Mouse (Mus musculus) layer of hippocampus, adult 9-11 months (tissue): ENCODE data around the gene Rabgef1.
A peak's percentile ranks its signal among the peaks of the same experiment; 100 is the strongest.

Experiments
- DNase-seq: peaks from one replicate; pipeline ENCODE4 v3.0.0; 2022

Rabgef1 gene

GRCm38 (mm10) chr5:130173012-130173411, 1.4 kb downstream of the Rabgef1 start:
- no peak for DNase-seq

GRCm38 (mm10) chr5:130177871-130178270, 6.3 kb downstream of the Rabgef1 start:
- DNase-seq, result no peak

GRCm38 (mm10) chr5:130180362-130180761, 8.8 kb downstream of the Rabgef1 start:
- no peak for DNase-seq

GRCm38 (mm10) chr5:130181740-130182540, 10.3 kb downstream of the Rabgef1 start:
- no peak for DNase-seq

- DNase-seq, result no peak
Observed at GRCm38 (mm10) chr5:130182541-130182821, 10.9 kb downstream of the Rabgef1 start.

- DNase-seq, result no peak
Observed at GRCm38 (mm10) chr5:130184193-130184856, 12.7 kb downstream of the Rabgef1 start.

GRCm38 (mm10) chr5:130185312-130185711, 13.7 kb downstream of the Rabgef1 start:
- DNase-seq, result no peak

GRCm38 (mm10) chr5:130187383-130187782, 15.8 kb downstream of the Rabgef1 start:
- peak; percentile 32 for DNase-seq

- no peak for DNase-seq
Observed at GRCm38 (mm10) chr5:130190909-130191308, 19.3 kb downstream of the Rabgef1 start.

GRCm38 (mm10) chr5:130191865-130192264, 20.3 kb downstream of the Rabgef1 start:
- no peak for DNase-seq

- no peak for DNase-seq
Observed at GRCm38 (mm10) chr5:130192356-130192944, 20.9 kb downstream of the Rabgef1 start.

- no peak for DNase-seq
Observed at GRCm38 (mm10) chr5:130193760-130194159, 22.2 kb downstream of the Rabgef1 start.

- no peak for DNase-seq
Observed at GRCm38 (mm10) chr5:130196307-130196706, 24.7 kb downstream of the Rabgef1 start.

- DNase-seq, result no peak
Observed at GRCm38 (mm10) chr5:130197454-130197853, 25.9 kb downstream of the Rabgef1 start.

- no peak for DNase-seq
Observed at GRCm38 (mm10) chr5:130197981-130198380, 26.4 kb downstream of the Rabgef1 start.

- DNase-seq, result no peak
Observed at GRCm38 (mm10) chr5:130200233-130201029, 28.8 kb downstream of the Rabgef1 start.

GRCm38 (mm10) chr5:130203948-130204347, 32.4 kb downstream of the Rabgef1 start:
- no peak for DNase-seq

- no peak for DNase-seq
Observed at GRCm38 (mm10) chr5:130204560-130204959, 33.0 kb downstream of the Rabgef1 start.

- DNase-seq, result no peak
Observed at GRCm38 (mm10) chr5:130205441-130206023, 33.9 kb downstream of the Rabgef1 start.

GRCm38 (mm10) chr5:130207299-130207698, 35.7 kb downstream of the Rabgef1 start:
- no peak for DNase-seq

GRCm38 (mm10) chr5:130212956-130213355, 41.4 kb downstream of the Rabgef1 start:
- no peak for DNase-seq

GRCm38 (mm10) chr5:130216781-130217180, 45.2 kb downstream of the Rabgef1 start, which contains the start of gene Tmem248:
TSS of gene Tmem248 (plus strand) at chr5:130217081.
- DNase-seq, result no peak

- DNase-seq, result no peak
Observed at GRCm38 (mm10) chr5:130217406-130217805, 45.8 kb downstream of the Rabgef1 start.
